Mouse (Mus musculus): ENCODE data around the gene Calcoco2.

DNA sequence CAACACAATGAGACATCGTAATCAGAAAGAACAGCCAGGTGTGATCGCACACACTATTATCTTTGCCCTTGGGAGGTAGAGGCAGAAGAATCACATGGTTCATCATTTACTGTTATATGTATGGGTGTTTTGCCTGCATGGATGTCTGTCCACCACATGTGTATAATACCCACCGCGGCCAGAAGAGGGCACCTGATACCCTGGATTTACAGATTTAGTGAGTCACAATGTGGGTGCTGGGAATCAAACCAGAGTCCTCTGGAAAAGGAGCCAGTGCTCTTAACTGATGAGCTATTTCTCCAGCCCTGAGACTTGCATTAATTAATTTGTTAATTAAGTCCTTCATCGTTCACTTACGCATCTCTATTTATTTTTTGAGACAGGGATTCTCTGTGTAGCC lies 23.8 kb downstream of the Calcoco2 start:
- no peak for TF ChIP-seq CTCF (IDR thresholded peaks at IDR 0.05; ENCODE audit: low read depth)
- no peak for TF ChIP-seq EP300 (IDR thresholded peaks at IDR 0.05; ENCODE audit: low read depth)

All from liver, postnatal 0 days (tissue).